Mouse (Mus musculus) MN1 (cell line): Measurements from ENCODE around the gene Magix.
A peak's percentile ranks its signal among the peaks of the same experiment; 100 is the strongest.

ENCODE experiments used
- DNase-seq: peaks from one replicate; pipeline ENCODE4 v3.0.0-alpha.2; 2016; ENCODE audit warnings: low spot score

Magix gene

DNA sequence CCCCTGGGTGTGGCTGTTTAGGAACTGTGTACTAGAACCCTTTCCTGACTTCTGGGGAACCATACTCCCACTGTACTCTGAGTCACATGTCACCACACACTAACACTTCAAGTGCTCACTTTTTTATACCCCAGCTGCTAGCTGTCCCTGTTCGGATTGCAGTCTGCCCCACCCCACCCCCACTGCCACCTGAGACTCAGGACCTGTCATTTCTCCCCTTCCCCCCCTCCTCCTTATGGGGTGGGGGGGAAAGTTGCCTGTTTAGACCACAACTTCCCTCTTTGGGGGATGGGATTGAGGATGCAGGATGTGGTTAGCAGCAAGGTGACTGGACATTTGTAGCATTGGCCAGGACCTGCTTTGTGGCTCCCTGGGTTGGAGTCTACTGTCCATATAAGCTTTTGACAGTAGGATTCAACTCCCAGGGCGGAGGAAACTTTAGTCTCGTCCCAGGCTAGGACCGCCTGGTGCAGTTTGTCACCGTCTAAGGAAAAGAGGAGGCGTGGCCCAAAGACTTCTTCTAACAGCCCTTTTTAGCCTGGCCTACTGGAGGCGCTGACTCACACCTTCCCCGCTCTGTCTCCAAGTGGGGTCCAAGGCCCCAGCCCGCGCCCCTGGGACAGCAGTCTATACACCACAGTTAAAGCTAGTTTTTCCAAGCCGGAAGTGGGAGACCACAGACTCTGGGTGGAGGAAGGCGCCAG lies 7.3 kb downstream of the Magix start:
- peak; percentile 63 for DNase-seq

DNA sequence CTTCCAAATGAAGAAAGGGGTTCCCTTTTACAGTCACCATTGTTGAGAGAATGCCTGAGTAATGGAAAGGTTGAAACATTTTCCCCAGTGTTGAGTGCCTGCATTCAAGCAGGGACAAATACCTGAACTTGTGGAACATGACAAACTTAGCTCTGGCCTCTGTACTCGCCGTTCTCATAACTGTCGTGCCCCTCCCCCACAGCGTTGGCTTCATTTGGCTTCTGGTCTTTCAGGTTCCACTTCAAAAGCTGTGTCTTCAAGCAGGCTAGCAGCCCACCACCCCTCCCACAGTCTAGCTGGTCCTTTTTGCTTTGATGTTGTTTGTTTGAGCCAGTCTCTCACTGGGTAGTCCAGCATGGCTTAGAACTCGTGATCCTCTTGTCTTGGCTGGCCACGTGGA lies 8.3 kb downstream of the Magix start:
- DNase-seq: no peak

DNA sequence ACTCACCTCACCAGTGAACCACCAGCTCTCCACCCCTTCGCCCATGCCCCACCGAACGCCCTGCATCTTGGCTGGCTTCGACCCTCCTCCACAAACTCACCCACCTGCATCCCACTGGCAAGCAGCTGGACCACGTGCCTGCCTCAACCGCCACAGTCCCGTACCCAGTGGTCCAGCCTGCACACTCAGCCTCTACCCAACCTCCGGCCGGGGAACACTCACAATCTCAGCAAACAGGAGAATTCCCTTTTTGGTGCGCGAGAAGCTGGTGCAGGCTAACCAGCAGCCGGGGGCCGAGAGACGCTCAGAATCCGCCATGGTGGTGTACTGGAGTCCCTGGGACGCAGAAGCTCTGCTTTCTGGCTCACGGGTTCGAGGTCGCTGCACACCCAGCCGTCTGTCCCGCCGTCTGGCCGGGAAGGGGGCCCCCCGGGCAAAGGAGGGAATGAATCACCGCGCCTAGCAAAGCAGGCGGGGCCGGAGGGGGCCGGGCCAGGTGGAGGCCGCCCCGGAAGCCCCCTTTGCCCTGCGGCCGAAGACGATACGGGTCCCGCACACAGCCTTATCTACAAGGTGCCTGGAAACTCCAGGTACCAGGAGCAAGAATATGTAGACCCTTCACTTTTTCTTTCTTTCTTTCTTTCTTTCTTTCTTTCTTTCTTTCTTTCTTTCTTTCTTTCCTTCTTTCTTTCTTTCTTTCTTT lies 10.0 kb downstream of the Magix start, which contains the start of gene Plp2:
Gene Plp2 (minus strand): TSS at position 470 of the 703 bp plus-strand sequence.
- DNase-seq: peak; percentile 53

DNA sequence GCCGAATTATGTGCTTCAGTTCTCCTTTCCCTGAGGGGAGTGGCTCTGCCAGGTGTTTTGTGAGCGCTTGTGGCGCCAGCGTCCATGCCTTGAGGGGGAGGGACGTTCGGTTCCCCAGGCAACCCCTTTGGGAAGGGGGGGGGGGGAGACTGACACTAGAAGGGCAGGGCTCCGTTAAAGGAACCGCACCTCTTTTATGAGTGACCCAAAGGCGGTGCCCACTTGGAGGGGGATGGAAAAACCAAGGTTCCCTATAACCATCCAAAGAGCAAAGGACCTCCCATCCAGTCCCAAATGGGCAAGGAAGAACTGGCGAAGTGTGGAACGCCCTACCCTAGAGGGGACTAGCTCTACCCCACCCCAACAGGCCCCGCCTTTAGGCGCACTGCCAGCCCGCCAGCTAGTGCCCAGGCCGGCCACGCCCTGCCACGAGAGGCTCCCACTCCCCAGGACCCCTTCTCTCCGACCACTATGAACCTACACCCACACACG lies 10.6 kb downstream of the Magix start:
- peak; percentile 72 for DNase-seq

DNA sequence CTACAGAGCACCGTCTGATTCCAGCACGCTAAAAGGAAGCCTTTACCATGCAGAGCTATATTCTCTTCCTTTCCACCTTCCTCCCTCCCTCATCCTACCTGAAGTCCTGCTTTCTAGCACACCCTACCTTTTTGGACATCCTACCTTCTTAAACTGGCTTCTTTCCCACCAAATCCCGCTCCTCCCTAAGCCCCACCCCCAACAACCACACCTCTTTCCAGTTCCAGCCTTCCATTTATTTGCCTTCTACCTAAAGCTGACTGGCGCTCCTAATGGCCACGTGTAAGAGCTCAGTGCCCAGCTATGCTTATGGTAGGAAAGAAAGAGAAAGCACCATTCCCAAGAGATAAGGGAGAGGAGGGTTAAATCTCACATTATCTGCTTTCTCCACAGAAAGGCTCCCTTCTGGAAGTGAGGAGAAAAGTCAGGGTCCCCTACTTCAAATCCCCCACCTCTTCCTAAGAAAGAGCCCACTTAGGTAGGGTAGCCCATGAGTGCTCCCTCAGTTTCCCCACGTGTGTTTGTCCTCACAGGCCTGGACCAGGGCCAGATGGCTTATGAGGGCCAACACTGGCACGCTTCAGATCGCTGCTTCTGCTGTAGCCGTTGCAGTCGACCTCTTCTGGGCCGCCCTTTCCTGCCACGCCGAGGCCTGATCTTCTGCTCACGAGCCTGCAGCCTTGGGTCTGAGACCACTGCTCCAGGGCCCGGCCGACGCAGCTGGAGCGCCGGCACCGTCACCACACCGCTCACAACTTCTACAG lies 15.1 kb downstream of the Magix start:
- no peak for DNase-seq

DNA sequence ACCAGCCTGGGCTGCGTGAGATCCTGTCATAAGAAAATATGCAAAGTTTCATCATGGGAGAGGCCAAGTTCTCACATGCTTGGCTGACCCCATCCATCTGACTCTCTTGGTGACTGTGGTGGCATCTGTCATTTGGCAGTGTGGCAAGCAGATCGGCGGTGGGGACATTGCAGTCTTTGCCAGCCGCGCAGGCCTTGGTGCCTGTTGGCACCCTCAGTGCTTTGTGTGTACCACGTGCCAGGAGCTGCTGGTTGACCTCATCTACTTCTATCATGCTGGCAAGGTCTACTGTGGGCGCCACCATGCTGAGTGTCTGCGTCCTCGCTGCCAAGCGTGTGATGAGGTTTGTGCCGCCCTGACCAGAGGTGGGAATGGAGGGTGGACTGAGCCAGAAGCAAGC lies 16.3 kb downstream of the Magix start:
- no peak for DNase-seq

DNA sequence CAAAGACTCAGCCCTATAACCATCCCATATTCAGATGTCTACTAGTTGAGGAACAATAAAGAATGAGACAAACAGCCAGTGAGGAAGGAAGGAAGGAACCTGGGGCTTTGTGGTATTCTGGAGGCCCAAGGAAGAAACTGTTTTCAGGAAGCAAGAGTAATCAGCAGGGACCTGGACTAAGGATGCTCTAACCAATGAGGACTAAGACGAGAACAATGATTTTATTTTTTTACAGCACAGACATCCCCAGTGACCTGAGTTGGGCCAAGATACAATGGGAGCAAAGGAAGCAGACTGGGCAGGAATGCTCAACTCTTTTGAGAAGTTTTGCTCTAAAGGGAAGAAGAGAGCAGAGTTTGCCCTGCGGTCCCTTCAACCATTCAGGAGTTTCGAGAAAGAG lies 18.1 kb downstream of the Magix start:
- DNase-seq: no peak

DNA sequence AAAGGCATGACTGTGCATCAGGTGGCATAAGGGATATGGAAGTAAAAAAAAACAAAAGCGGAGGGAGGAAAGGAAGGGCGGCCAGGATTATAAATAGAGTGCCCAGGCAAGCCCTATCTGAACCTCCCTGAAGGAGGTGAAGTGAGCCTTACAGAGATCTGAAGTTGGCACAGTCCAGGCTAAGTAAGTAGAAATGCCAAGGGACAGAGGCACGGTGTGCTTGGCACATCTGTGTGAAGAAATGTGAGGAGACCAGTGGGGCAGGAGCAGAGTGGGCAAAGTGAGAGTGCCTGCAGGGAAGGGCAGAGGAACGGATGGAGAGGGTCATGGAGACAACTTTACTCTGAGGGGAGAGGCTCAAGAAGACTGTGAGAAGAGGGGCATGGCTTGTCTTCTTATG lies 20.0 kb downstream of the Magix start:
- no peak for DNase-seq

DNA sequence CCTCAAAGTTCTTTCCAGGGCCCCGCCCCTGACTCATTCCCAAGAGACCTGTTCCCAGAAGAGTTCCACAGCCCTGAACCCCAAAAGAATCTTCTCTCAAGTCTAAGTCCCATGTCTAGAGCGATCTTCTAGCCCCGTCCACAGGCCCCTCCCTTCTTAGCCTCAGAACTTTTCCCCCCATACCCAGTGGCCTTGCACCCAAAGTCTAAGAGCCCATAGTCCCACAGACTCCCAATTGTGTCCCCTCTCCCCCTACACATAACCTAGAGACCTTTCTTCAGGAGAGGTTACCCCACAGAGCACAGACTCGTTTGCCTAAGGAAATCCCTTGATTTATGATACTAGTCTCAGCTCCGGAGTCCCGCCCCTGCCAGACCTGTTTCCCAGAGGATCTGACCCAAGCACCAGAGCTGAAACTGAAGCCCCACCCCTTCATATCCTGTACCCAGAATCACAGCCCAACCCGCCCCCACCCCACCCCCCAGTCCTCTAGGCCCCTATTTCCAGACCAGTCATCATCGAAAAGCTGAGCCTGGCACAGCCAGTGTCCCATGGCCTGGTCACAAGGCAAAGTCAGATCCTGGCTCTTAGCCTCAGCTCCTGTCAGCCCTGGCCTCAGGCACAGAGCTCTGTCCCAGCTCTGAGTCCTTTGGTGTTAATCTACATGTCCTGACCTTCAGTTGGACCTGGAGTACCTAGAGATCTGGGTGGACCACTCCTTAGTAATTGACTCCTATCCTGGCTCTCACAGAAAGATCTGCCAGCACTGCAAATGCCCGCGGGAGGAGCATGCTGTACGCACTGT lies 22.1 kb downstream of the Magix start:
- peak; percentile 31 for DNase-seq

DNA sequence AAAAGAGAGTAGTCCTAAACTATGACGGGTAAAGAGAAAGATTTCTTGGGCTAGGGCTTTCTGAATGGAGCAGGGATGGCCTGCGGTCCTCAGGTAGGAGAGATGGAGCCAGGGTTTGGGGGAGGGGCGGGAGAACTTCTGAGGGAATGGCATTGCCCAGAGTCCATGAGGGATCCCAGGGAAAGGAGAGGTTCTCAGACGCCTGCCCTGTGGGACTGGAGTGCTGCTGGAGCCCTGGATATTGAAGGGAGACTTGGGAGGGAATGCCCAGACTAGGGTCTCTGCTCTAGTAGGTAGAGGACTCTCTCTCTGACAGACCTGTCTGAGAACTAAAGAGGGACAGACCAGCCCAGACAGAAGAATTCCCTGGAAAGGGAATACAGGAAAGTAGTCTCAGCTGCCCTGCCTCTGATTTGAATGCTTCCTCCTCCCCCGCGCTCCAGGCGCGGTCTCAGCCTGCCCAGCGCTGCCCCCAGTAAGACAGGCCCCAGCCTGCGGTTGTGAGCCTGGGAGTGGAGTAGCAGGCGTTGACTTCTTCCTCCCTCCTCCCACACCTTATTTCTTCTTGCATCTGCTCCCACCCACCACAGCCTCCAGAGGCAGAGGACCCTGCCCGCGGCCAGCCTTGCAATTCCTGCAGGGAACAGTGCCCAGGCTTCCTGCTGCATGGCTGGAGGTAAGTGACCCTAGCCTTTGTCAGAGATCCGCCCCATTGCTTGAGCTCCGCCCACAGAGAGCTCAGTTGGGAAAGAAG lies 22.8 kb downstream of the Magix start:
- peak; percentile 47 for DNase-seq

DNA sequence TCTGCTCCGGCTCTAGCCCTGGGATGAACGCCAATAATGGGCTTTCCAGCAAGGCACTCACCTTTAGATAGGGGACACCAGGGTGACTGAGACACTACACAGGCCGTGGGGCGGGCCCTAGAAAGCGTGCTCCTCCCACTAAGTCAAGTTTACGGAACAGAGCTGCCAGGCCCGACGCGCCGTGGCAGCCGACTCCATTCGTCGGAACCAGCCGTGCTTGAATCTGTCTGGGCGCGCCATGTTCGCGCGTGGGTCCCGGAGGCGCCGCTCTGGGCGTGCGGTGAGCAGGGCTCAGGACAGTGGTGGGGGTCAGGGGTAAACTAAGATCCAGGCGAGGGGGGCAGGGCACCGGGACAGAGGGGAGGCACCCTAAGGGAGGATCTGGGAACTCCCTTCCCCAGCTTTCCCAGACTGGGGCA lies 23.8 kb downstream of the Magix start, which contains the start of gene Prickle3:
Gene Prickle3 (plus strand): TSS at position 40 of the 419 bp plus-strand sequence.
- peak; percentile 46 for DNase-seq

DNA sequence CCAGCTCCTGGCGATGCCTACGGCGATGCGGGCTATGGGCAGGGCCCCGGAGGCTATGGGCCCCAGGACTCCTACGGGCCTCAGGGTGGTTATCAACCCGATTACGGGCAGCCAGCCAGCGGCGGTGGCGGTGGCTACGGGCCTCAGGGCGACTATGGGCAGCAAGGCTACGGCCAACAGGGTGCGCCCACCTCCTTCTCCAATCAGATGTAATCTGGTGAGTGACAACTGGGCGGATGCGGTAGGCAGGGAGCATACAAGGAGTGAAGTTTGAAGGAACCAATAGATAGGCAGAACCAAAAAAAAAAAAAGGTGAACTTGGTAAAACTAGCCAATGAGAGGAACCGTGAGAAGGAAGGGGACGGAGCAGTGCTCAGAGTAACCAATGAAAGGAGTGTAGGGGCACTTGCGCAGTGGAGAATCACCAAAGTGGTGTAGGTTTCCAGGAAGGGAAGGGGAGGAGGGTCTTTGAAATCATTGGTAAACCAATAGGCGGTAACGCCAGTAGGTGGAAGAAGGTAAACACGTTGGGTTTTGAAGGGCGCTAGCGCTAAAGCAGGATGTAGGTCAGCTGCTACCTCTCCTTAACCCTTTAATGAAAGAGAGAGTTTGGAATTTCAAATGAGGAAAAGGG lies 32.3 kb downstream of the Magix start:
- peak; percentile 78 for DNase-seq

DNA sequence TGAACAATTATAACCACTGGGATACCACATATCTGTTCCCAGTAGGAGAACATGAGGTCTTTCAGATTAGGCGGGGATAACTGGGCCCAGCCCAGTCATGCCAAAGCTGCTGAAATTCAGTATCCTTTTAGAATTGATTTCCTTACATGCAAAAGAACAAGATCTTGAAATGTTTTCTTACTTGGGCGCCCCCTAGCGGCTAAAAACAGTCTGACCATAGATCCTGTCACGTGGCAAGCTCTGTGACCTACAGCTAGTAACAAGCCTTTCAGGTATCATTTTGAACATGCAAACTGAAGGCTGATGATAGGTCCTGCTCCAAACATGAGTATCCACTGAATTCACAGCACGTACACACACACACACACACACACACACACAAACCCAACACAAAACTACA lies 35.7 kb downstream of the Magix start:
- DNase-seq: peak; percentile 84

DNA sequence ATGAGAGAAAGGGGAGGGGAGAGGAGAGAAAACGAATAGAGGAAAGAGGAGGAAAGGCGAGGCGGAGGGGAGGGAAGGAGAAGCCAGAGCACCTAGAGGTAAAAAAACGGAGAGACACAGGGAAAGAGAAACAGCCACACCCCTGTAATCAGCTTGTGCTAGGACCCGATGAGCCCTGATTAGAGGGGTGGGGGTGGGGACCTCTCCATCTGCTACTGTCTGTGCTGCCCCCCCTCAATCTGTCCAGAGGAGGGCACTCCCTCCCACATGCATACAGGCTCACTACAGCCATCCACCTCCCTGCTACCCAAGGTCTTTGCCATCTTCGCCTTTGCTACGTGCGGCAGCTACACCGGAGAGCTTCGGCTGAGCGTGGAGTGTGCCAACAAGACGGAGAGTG lies 40.3 kb downstream of the Magix start:
- no peak for DNase-seq

DNA sequence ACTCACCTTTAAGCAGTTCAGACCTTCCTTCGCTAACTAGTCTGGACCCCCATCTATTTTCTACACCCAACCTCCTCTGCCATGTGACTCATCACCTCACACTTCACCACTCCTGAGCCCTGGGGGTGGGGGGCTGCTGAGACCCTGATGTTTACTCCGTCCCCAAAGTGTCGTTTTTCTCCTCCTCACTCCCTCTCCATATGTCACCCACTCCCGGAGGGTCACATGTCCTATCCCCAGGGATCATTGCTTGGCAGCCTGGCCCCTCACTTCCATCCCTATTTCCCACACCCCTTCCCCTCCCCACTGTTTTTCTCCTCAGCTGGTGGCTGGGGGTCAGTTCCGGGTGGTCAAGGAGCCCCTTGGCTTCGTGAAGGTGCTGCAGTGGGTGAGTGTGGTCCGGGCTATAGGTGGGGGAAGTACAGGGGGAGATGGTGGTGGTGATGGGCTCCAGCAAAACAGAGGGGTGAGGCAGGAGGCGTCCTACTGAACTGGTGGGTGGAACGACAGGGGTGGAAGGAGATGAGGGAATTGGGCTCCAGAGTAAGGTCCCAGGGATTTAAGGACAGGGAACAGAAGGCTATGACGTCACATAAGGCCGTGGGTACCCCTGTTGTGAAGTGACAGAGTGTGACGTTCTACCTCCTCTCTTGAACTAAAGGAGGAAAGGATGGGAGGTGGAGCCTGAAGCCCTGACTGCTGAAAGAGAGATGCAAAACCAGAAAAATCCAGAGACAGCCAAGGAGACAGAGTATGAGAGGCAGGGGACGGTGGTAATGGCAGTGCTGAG lies 41.3 kb downstream of the Magix start:
- no peak for DNase-seq

DNA sequence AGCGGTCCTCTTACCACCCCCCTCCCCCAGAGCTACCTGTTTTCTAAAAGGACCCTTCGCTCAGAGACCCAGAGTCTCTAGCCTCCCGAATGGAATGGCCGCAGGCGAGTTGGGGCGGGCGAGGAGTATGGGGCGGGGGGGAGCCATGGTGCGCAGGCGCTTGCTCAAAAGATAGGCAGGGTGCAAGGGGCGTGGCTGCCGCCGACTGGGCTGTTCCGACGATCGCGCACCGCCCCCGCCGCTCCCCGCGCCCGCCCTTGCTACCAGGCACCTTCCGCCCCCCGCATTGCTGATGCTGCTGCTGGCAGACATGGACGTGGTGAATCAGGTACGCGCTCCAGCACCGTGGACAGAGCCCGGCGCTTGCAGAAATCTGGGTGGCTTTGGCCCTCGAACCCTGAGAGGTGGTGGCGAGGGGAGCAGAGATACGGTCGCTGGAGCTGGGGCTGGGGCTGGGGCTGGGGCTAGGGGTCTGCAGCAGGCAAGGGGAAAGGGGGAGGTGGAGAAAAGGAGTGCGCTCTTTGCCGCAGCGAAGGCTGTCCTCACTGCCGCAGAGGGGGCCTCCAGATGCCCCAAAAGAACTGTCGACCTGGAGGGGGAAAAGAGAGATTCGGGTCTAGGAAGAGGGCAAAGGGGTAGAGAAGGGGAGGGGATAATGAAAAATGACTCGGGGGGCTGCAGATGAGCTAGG lies 42.5 kb downstream of the Magix start, which contains the start of gene Syp:
Gene Syp (plus strand): TSS at position 71 of the 691 bp plus-strand sequence.
- peak; percentile 84 for DNase-seq

DNA sequence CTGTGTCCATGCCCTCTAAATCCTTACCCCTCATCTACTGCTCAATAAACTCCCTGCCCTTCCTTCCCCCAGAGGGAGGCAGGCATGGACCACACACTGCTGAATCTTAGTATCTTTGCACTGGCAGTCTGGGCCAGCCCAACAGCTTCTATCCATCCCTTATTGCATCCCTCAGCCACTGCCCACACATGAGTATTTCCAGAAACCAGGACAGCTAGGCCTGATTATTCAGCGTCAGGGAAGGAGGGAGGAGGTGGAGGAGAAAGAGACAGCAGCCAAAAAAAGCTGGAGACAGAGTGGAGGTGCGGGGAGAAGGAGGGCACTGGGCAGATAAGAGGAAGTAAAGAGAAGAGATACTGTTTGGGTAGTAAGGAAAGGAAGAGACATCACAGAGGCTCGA lies 46.0 kb downstream of the Magix start:
- no peak for DNase-seq

DNA sequence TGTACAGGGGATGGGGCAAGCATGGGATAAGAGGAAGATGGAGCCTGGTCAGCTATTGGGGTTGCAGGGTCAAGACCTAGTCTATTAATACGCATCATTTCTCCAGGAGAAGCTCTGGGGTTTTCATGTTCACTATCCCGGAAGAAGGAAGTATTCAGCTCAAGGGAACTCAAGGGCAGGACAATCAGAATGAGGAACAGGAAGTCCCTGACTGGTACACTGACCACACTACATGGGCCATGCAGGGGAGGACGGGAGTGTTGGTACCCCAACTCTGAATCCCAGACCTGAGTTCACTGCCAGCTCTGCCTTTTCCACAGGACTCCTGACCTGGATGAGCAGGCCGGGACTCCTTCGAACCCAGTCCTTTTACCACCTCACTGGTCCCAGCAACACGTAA lies 48.5 kb downstream of the Magix start:
- DNase-seq: no peak
